Mouse (Mus musculus) cortical plate, adult 2 months (tissue): ENCODE measurements around the gene Tanc2.

Experiments used
- CTCF ChIP-seq: fragments of 200-500 bp; IDR thresholded peaks from 2 replicates; pipeline ENCODE4 v1.5.1; 2011; ENCODE audit warnings: mild to moderate bottlenecking, control low read depth, low read length; ENCODE audit not compliant: insufficient read depth; ENCODE audit errors: extremely low read depth
- POLR2A ChIP-seq: fragments of 200-500 bp; IDR thresholded peaks from 2 replicates; pipeline ENCODE4 v1.6.1; 2011; ENCODE audit warnings: mild to moderate bottlenecking, low read length, control low read depth; ENCODE audit not compliant: insufficient read depth; ENCODE audit errors: extremely low read depth

- TF ChIP-seq CTCF (no peak), POLR2A (no peak)
Measured at GRCm38 (mm10) chr11:105546393-105546792, 43.4 kb upstream of the Tanc2 start.
